Mouse (Mus musculus): ENCODE data around the gene Cdc14a.

GRCm38 (mm10) chr3:116327001-116327615 is 96.7 kb downstream of the Cdc14a start:
- TF ChIP-seq CTCF (IDR thresholded peaks at IDR 0.05 in 2 of 3, conservative IDR thresholded peaks at IDR 0.05 in 1 of 3; ENCODE audit: control insufficient read depth in 1 of 3, insufficient read depth in 1 of 3, low read depth in 2 of 3, low read length in 3 of 3, poor library complexity in 1 of 3, severe bottlenecking in 1 of 3) (peak; percentile 46 to 85 (median 82)), UBTF (IDR thresholded peaks at IDR 0.05; ENCODE audit: borderline replicate concordance, insufficient read depth, low read depth, low read length) (no peak), MAZ (IDR thresholded peaks at IDR 0.05; ENCODE audit: low read depth, low read length) (no peak), USF1 (IDR thresholded peaks at IDR 0.05; ENCODE audit: low read depth, low read length) (no peak), BHLHE40 (IDR thresholded peaks at IDR 0.05; ENCODE audit: borderline replicate concordance, low read depth, low read length) (no peak), ELF1 (IDR thresholded peaks at IDR 0.05; ENCODE audit: low read depth, low read length) (no peak), MXI1 (IDR thresholded peaks at IDR 0.05; ENCODE audit: low read depth, low read length) (no peak), EP300 (IDR thresholded peaks at IDR 0.05; ENCODE audit: low read depth in 1 of 2, low read length in 2 of 2) (no peak), TBP (IDR thresholded peaks at IDR 0.05; ENCODE audit: low read depth, low read length) (no peak), ZC3H11A (IDR thresholded peaks at IDR 0.05; ENCODE audit: low read depth, low read length) (no peak), CHD2 (IDR thresholded peaks at IDR 0.05; ENCODE audit: low read length) (no peak), TCF12 (IDR thresholded peaks at IDR 0.05; ENCODE audit: low read depth, low read length) (no peak), POLR2AphosphoS5 (IDR thresholded peaks at IDR 0.05; ENCODE audit: borderline replicate concordance, low read depth, low read length) (no peak)
